Comparison of ENCODE assay signal across 11 mouse cellular contexts in genomic region chr1:152514256-152514655, GRCm38 (mm10).
DNase-seq lines count a peak whose midpoint lies in the region; ATAC-seq and TF ChIP-seq lines count a peak whose summit lies in the region.
"Had no signal": no experiment of that assay in that cellular context is flagged by ENCODE, and none has a peak within 500 bp of the region (broad histone marks: within the 10 kb centered on the region; RNA-seq: fewer than 3 reads in every experiment).

No protein-coding gene starts in this region.

- no peaks in the 10 kb centered on the region for H3K9me3 ChIP-seq in heart, embryonic 11.5 days (replicated peaks; ENCODE audit: control insufficient read depth, low read length)
- H3K9me3 ChIP-seq in limb, embryonic 12.5 days = no peaks in the 10 kb centered on the region
- H3K9me3 ChIP-seq in liver, embryonic 11.5 days (ENCODE audit: control insufficient read depth, low read length) = no peaks in the 10 kb centered on the region
- H3K9me3 ChIP-seq: liver, embryonic 13.5 days had no signal

- H3K27me3 ChIP-seq in heart, embryonic 11.5 days (ENCODE audit: control insufficient read depth, insufficient read depth, low read length) = no peaks in the 10 kb centered on the region
- no peaks in the 10 kb centered on the region for H3K27me3 ChIP-seq in limb, embryonic 12.5 days
- no peaks in the 10 kb centered on the region for H3K27me3 ChIP-seq in liver, embryonic 11.5 days (replicated peaks; ENCODE audit: control insufficient read depth, insufficient read depth, low read length)
- H3K27me3 ChIP-seq: liver, embryonic 13.5 days had no signal

- intact Hi-C loops in gastrocnemius, adult 2 months (cut with DNase I) = loop anchor here (5.0 kb wide), 1 partner anchor 112 kb away; no protein-coding TSS in a partner anchor

- H3K4me2 ChIP-seq in heart, embryonic 11.5 days = peak overlapping the region; percentile 37
- no peak overlapping the region for H3K4me2 ChIP-seq in limb, embryonic 12.5 days
- H3K4me2 ChIP-seq in liver, embryonic 11.5 days = no peak overlapping the region
- H3K4me2 ChIP-seq: liver, embryonic 13.5 days had no signal

- peak overlapping the region; percentile 43; the same call in 1 of the 2 replicates for H3K9ac ChIP-seq in heart, embryonic 11.5 days (ENCODE audit: low read depth, low read length)
- H3K9ac ChIP-seq in limb, embryonic 12.5 days (replicated peaks) = no peak overlapping the region
- H3K9ac ChIP-seq in liver, embryonic 11.5 days (ENCODE audit: low read depth, low read length) = no peak overlapping the region
- H3K9ac ChIP-seq: liver, embryonic 13.5 days had no signal

- H3K4me1 ChIP-seq in heart, embryonic 11.5 days (ENCODE audit: control insufficient read depth, insufficient read depth, low read length) = peaks cover 10% of the 10 kb centered on the region
- no peaks in the 10 kb centered on the region for H3K4me1 ChIP-seq in limb, embryonic 12.5 days (replicated peaks)
- H3K4me1 ChIP-seq in liver, embryonic 11.5 days (replicated peaks; ENCODE audit: control insufficient read depth, insufficient read depth, low read length) = no peaks in the 10 kb centered on the region
- H3K4me1 ChIP-seq: liver, embryonic 13.5 days had no signal

- peak overlapping the region; percentile 48 for H3K27ac ChIP-seq in gastrocnemius, adult 2 months
- H3K27ac ChIP-seq in heart, embryonic 11.5 days (ENCODE audit: low read depth, low read length) = peak overlapping the region; percentile 50; the same call in 1 of the 2 replicates
- no peak overlapping the region for H3K27ac ChIP-seq in limb, embryonic 12.5 days
- H3K27ac ChIP-seq in liver, embryonic 11.5 days (ENCODE audit: low read depth, low read length) = no peak overlapping the region
- H3K27ac ChIP-seq: liver, embryonic 13.5 days had no signal

- no peak for ATAC-seq in heart, embryonic 11.5 days (replicated peaks; ENCODE audit: insufficient number of reproducible peaks, low FRiP score, low TSS enrichment)
- ATAC-seq in limb, embryonic 12.5 days (ENCODE audit: insufficient number of reproducible peaks, insufficient read depth, low FRiP score, low TSS enrichment, low read depth) = peak; percentile 41; the same call in 1 of the 2 replicates
- ATAC-seq in liver, embryonic 11.5 days (replicated peaks; ENCODE audit: low FRiP score) = no peak
- ATAC-seq: CD4-positive, CD25-positive, alpha-beta regulatory T cell, adult 4 months had no signal

- no peak overlapping the region for H3K4me3 ChIP-seq in gastrocnemius, adult 2 months
- H3K4me3 ChIP-seq in heart, embryonic 11.5 days (ENCODE audit: low read depth, low read length) = no peak overlapping the region
- no peak overlapping the region for H3K4me3 ChIP-seq in limb, embryonic 12.5 days (replicated peaks)
- H3K4me3 ChIP-seq in liver, embryonic 11.5 days (ENCODE audit: low read depth, low read length) = no peak overlapping the region
- H3K4me3 ChIP-seq: liver, embryonic 13.5 days had no signal

- H3K36me3 ChIP-seq in heart, embryonic 11.5 days (ENCODE audit: control insufficient read depth, insufficient read depth, low read length) = 0 out of 2 replicates have a peak, but pooled peaks cover 3% of the 10 kb centered on the region
- H3K36me3 ChIP-seq in limb, embryonic 12.5 days = peaks cover 18% of the 10 kb centered on the region
- H3K36me3 ChIP-seq in liver, embryonic 11.5 days (ENCODE audit: control insufficient read depth, insufficient read depth, low read length) = no peaks in the 10 kb centered on the region; the same call in 1 of the 2 replicates

- WGBS in heart, embryonic 11.5 days (ENCODE audit: insufficient replicate concordance) = 56% methylated on average over 4 of the region's 4 CpGs
- 59% methylated on average over 4 of the region's 4 CpGs for WGBS in limb, embryonic 12.5 days
- WGBS in liver, embryonic 11.5 days = 64% methylated on average over 4 of the region's 4 CpGs

- peak; percentile 66 for DNase-seq in gastrocnemius, adult 2 months
- DNase-seq in gastrocnemius, adult 18-20 months (ENCODE audit: low spot score) = no peak
- DNase-seq in adipocyte (ENCODE audit: low spot score) = peak; percentile 5
- no peak for DNase-seq in adrenal gland, adult (ENCODE audit: inconsistent age in 2 of 2, low spot score in 1 of 2)
- DNase-seq in liver, embryonic 11.5 days (ENCODE audit: low spot score) = no peak
- no peak for DNase-seq in liver
- DNase-seq: liver, embryonic 13.5 days; thymus, adult 2 months had no signal

- no peak for TF ChIP-seq CTCF in gastrocnemius, adult 2 months (IDR thresholded peaks at IDR 0.05)

Comparison
In these comparisons a context has a peak if more than half of its experiments do, and no peak if none do; other contexts are left out.
1. DNase-seq: peak in gastrocnemius, adult 2 months (single experiment) and adipocyte (single experiment); none in gastrocnemius, adult 18-20 months (single experiment), adrenal gland, adult (0 of 2), liver, embryonic 11.5 days (single experiment) and liver (single experiment).
2. H3K27ac ChIP-seq: peak in gastrocnemius, adult 2 months (single experiment) and heart, embryonic 11.5 days (single experiment); none in limb, embryonic 12.5 days (single experiment) and liver, embryonic 11.5 days (single experiment).